Mouse (Mus musculus) heart, postnatal 10 days (tissue): ENCODE data around the gene D5Ertd579e. TPM values are rescaled to one million over a fixed set of nuclear protein-coding genes. Genes with fewer than 3 reads are reported as not detected.
A peak's percentile ranks its signal among the peaks of the same experiment; 100 is the strongest.

Experiments
- DNase-seq, 2 experiments: peaks; one replicate each; pipeline ENCODE4 v3.0.0; 2021
- intact Hi-C: fragments of 180-260 bp; cut with DNase I; formaldehyde crosslinking; loops from one replicate; pipeline ENCODE4 v1.15.1; 2025
- total RNA-seq, 2 experiments: library from RNA; stranded (reverse); gene quantifications; 2 replicates each; pipeline ENCODE4 v1.2.3; 2021

The D5Ertd579e gene
- total RNA-seq, 2 experiments from 2014 or later: 93.6 to 97.2 TPM

DNA sequence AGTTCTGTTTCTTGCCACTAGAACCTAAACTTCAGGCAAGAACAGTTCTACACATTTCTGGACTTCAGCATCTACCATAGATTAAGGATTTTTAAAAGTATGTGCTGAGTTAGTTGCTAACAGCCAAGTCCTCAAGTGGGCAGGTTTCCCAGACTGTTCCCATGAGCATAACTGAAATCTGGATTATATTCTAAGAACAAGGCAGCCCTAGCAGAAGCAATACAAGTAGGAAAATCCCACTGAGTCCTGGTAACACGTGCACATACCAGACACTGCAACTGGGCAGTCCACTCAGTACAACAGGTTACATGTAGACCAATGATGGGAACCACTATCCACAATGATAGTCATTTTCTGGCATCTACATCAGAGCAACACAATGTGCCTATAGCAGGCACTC is 120.1 kb downstream of the D5Ertd579e start:
- DNase-seq: peak; percentile 70 to 75
- intact Hi-C loops: no loop called here

DNA sequence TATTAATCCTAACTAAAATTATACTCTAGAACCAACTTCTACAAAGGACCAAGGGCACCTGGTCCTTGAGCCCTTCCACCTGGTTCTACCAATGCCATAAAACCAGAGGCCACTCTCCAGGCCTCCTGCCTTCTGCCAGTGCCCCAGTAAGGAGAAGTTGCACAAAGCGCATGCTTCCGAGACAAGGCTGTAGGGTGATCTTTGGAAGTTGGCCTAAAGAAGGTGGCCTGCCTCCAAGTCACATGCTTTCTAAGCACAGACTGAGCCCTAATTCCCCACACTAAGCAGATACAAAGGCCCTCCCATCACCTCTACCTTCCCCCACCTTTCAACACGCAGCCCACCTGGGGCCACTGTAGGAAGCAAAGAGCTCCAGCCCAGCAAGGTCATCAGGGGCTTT is 120.6 kb downstream of the D5Ertd579e start:
- peak; percentile 73 to 81 for DNase-seq
- intact Hi-C loops: no loop called here

DNA sequence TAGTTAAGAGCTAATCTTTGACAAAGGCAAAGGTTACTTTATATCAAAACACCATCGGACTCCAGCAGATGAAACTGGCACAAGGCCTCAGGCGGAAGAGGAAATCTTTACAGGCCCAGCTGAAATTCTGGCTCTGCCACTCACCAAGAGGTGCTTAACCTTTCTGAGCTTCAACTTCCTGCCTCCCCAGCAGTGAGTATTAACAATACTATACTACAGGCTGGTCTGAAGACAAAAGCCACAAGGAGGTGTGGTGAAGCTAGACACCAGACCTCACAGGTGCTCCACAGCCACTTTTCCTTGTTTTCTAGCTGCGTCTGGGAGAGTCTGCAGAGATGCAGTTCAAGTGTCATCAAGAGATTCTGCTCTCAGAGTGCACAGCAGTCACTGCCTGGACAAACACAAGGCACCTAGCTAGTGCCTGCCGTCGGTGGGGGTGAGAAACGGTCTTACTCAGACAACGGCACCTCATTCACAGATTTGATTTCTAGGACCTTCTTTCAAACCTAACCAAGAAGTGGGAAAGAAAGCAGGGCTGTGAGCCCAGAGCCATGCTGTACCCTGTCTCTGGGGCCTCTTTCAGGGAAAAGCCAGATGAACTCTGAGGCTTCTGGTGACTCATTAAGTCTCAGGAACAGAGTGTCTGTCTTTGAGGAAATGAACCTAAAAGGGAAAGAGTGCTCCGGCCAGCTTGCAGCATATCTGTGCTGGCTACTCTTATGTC is 121.5 kb downstream of the D5Ertd579e start:
- DNase-seq: peak; percentile 37
- intact Hi-C loops: no loop called here

DNA sequence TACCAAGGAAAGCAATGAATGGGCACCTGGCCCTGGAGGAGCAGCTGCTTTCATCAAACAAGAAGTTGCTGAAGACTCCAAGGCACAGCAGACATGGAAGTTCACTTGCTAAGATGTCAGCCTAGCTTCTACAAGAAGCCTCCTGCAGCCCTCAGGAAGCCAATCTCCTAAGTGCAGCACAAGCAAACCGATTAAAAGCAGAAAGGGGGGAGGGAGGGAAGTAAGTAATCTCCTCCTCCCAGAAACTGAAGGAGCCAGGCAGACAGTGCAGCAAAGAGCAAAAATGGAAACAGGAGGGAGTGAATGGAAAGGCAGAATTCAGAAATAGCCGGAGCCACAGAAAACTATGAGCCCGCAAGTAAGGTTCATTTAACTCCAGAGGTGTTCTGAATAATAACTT is 122.5 kb downstream of the D5Ertd579e start:
- DNase-seq: no peak
- intact Hi-C loops: no loop called here

DNA sequence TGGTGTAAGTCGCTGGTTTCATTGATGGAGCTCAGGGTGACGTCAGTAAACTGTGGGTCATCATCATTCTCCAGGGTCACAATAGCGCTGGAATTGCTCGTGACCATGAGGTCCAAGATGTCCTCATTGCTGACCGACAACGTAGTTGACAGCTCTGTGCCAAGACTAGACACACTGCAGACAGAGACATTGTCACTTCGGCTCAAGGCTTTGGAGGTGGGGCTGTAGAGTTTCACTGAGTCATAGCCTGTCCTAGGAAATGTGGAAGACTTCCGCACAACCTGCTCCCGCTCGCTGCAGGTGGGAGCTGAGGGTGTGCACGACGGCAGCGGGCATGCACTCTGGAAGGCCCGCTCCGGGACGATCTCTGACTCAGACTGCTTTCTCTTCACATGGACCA is 124.5 kb downstream of the D5Ertd579e start:
- intact Hi-C loops: no loop called here
- no peak for DNase-seq

DNA sequence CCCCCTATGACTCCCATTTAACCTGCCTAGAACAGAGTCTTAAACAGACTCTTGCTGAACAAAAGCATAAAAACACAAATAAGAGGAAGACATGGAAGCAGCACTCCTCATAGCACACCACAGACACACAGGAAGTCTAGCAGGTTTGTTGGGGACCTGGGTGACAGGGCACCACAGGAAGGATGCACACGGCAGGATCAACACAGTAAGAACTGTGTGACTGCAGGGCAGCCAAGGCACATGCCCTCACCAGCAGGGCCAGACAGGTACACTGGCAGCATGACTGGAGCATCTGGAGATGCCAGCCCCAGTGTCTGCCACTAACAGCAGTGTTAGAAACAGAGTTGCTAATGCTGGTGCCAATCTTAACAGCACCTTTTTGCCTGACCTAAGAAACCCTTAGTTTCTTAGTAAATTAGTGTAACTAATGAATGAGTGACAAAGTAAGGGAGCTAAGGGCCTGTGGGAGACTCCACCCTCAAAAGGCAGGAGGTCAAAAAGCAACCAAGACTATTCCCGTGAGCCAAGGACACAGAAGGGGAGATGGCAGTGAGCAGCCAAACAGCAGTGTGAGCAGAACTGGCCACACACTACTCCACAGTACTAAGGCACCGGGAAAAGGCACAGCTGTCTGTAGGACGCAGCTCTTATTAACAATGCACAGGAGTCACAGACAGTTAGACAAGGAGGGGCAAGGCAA is 125.1 kb downstream of the D5Ertd579e start:
- no peak for DNase-seq
- intact Hi-C loops: no loop called here

DNA sequence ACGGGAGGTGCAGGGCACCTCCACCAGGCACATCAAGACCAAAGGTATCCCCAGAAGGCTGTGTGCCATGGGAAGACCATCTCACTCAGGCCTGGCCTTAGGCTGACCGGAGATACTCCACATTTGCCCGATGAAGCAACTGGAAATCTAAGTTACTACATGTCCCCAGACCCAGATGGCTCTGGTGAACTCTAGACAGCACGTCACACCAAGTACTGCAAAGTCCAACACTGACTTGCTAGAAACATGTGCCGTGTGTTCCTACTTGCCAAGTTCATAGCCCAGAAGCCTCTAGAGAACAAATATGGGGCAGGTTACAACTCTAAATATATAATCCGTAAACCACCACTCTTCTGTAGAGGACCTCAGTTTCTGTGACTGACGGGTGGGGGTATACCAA is 125.7 kb downstream of the D5Ertd579e start:
- DNase-seq: no peak

DNA sequence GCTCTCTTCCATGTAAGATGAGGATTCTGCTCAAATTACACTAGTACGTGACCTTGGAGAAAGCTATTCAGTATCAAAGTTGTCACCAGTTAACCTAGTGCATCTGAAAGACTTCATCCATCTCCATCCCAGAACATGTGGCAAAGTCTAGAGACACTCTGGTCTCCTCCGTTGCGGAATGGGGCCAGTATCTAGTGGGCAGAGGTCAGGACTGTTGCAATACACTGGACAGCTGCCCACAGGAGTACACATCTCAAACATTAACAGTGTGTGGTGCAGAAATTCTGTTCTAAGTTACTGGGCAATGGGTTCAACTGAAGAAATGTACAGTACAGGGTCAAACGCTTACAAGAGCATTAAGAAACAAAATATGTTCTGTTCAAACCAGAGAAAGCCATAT is 127.7 kb downstream of the D5Ertd579e start:
- DNase-seq: no peak
- intact Hi-C loops: no loop called here

More for the DNA sequence above, 125.7 kb downstream of the D5Ertd579e start:
- intact Hi-C loops: no loop called here

DNA sequence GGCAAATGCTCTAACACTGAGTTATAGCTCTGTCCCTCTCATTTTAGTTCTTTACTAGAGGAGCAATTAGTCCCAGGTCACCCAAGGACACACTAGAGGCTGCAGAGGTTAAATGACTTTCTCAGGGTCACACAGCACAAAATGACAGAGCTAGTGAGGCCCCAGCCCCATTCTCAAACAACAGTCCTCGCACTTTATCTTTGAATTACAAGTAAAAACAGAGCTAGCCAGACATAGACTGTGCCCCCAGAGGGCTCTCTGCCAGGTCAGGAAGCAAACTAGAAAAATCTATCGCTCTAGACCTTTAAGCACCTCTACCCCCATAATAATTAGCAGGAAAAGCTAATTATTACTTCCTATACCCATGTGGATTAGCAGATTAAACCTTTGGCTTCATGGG is 128.2 kb downstream of the D5Ertd579e start:
- intact Hi-C loops: no loop called here
- no peak for DNase-seq

DNA sequence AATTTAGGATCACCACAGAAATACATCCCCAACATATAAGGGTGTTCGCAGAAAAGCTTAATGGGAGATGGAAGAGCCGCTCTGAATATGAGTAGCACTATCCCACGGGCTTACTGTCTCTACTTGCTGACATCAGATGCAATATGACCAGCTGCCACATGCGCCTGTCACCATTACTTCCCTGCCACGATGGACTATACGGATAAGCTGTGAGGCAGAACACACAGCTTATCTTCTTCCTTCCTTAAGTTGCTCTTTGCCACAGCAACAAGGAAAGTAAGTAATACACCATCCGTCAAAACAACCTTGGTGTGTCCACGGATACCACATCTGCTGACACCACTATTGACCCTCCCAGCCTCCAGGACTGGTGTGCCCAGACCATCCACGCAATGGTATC is 131.3 kb downstream of the D5Ertd579e start:
- intact Hi-C loops: no loop called here
- no peak for DNase-seq

DNA sequence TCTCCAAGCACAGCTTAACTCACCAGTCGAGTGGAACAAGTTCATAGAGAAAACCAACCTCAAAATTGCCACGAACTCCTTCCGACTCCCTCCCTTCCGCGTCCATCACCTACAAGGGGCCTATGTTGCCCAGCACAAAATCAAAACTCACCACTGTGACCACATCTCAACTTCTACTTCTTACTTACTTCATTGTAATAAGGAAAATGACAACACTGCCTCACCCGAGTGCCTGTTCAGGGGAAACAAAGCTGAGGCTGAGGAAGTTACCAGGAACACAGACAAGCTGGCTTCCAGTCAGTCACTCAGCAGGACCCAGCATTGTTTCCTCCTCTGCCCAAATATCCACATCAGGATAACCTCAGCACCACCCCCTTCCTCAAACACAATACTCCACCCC is 132.1 kb downstream of the D5Ertd579e start:
- DNase-seq: no peak
- intact Hi-C loops: no loop called here

DNA sequence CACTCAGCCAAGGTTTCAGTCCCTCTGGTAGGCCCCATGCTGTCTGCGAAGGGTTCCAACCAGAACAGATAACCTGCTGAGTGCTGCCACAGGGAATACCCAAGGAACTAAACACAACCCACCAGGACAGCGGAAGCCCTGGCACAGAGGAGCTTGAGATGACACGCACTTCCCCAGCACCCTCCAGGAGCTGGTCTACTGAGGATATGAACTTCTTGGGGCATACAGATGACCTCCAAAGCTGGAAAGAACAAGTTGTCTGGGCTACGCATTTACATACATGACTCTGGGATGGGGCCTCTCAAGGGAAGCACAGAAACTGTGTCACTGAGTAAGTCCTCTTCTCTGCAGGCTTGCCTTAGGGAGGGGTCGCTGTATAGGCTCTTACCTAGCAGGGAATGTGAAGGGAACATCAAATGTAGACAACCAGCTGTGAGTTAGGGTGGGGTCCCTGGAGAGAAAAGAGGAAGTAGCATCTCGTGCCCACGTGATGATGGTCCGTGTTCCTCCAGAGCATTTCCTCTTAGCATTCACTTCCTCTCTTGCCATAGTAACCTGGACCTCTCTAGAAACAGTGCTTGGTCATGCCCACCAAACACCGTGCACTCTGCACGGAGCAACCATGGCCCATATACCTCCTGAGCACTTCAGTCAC is 132.9 kb downstream of the D5Ertd579e start:
- peak in 1 of 2 experiments; percentile 32 for DNase-seq
- intact Hi-C loops: no loop called here

DNA sequence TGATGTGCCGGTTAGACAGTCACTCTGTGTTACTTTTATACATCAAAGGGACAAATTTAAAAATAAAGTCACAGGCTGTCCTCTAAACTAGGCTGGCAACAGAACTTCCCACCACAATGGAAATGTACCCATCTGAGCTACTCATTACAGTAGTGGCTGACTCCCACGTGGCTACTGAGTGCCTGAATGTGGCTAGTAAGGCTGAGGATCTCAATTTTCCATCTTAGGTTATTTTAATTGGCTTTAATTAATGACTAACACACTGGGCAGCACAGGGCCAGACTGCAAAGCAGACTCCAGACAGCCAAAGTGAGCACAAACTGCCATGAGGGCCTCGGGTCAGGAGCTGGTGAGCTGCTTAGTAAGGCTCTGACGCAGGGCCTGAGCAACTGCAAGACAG is 134.3 kb downstream of the D5Ertd579e start:
- intact Hi-C loops: no loop called here
- DNase-seq: no peak

DNA sequence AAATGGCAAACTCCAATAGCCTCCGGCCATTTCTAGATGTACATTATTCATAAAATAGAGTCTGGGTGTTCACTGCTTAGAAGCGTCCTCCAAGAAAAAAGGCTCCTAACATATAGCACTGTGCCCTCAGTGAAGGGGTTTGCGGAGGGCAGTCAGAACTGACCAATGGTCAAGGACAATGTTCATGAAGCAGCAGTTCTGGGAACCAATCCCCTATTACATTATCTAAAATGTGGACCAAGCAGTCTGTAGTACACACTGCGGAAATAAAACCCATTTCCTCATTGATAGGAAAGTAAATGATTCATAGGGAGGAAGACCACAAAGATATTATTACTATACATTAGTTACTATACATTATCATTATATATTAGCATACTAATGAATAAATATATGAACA is 135.3 kb downstream of the D5Ertd579e start:
- no peak for DNase-seq
- intact Hi-C loops: no loop called here

DNA sequence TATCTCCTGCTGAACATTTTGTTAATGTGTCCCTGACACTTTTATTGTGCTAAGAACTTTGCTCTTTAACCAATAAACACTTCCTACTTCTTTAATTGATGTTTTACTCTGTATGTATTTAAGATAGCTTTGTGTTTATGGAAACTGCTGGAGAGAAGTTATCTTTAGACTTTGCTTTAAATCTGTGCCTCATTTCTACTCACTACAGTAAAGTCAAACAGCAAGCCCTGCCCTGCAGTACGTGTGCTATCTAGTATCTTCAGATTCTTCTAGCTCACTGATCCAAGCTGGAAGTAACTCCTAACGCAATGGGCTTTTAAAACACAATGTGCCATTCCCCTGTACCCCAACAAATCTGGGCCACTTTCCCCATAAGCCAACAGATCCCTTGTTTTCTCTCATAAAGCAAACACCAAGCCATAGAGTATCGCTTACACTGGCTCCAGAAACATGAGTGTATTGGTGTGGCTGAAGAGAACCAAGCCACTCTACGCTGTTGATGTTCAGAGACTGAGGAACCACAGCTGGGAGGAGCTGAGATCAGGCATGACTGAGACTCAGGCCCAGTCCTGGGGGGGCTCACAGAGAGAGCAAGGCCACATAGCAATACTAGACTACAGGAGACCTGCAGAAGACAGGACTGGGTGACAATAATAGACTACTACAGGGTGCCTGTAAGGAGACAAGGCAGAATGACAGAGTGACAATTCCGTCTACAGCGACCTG is 136.2 kb downstream of the D5Ertd579e start:
- intact Hi-C loops: no loop called here
- DNase-seq: no peak

DNA sequence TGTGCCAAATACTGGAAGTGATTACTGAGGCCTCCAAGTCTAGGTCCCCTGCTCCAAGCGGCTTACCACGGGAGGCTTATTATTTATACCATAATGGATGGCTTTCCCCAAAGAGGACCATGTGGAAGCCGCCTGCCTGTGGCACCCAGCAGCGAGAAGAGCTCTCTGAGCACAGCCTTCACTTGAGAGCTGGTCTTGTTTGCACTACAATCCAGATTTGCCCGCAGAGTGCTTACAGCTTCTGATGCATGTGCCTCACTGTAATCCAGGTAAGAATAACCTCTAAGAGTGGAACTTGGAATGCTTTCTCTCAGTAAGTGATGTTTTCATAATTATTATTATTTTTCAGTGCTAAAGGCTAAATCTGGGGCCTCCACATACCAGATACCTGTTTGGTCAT is 136.7 kb downstream of the D5Ertd579e start:
- intact Hi-C loops: no loop called here
- DNase-seq: no peak

DNA sequence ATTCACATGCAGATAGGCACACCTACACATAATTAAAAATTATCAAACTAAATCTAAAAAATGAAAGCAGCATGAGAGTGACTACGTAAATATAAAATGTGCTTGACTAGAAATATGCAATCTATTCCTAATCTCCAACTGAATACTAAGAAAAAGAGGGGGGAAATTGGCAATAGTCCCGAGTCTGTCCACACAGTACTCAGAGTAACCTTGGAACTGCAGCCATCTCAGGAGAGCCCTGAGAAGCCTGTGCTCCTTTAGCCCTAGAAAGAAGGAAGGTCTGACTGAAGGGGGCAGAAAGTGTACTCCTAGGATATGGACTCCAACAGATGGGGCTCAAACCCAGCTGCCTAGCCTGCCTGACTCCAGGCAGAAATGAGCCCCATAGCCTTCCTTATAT is 137.3 kb downstream of the D5Ertd579e start:
- intact Hi-C loops: no loop called here

DNA sequence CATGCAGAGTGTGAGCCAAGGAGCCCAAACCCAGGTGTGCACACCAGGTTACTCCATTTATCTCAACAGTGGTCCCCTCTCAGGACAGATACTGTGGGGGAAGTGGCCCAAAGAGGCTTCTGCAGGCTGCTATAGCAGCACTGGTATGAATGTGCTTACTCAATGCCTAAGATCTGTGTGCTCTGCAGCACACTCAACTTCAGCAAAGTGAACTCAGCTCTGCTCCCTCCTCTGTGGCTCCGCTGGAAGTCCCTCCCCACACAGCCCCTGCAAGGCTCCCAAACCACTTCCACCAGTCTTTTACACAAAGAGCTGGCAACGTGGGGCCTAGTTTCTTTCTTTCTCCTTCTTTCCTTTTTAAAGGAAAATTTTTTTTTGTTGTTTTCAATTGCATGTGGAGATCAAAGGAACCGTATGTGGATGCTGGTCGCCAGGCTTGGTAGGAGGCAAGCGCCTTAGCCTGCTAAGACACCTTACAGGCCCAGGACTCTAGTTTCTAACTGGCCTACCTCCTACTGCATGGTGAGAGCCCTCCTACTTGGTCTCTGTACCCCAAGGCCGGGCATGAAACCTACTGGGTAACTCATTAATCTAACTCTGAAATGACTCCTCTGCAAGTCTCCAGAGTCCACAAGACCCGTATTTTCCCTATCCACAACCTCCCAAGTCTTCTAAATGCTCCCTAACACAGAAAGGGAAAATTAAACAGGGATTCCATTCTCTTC is 138.1 kb downstream of the D5Ertd579e start:
- intact Hi-C loops: no loop called here
- no peak for DNase-seq

More for the DNA sequence above, 137.3 kb downstream of the D5Ertd579e start:
- DNase-seq: no peak

DNA sequence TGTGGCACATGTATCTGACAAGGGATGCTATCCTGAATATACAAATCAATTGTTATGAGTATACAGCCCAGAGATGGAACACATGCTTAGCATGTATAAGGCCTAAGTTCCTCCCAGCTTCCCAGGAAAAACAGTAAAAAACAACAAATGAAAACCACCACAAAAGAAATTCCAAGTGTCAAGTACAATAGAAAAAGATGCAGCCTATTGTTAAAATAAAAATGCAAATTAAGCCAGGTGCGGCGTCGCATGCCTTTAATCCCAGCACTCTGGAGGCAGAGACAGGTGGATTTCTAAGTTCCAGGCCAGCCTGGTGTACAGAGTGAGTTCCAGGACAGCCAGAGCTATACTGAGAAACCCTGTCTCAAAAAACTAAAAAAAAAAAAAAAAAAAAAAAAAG is 138.9 kb downstream of the D5Ertd579e start:
- intact Hi-C loops: no loop called here
- DNase-seq: no peak

DNA sequence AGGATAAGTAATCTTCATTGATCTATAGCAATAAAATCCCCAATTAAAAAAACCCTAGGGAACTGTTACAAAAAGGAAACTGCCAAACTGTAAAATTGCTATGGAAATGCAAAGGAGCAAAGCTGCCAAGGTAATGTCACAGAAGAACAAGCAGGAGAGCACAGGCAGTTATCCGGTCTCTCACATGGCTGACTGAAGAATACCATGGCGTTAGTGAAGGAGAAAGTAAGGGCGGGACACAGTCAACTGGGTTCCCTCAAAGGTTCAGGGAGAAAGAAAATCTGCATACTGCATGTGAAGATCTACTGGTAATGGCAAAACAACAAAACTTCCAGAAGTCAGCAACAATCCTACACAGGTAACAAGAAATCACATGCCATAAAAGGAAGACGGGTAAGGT is 139.5 kb downstream of the D5Ertd579e start:
- DNase-seq: no peak
- intact Hi-C loops: no loop called here

DNA sequence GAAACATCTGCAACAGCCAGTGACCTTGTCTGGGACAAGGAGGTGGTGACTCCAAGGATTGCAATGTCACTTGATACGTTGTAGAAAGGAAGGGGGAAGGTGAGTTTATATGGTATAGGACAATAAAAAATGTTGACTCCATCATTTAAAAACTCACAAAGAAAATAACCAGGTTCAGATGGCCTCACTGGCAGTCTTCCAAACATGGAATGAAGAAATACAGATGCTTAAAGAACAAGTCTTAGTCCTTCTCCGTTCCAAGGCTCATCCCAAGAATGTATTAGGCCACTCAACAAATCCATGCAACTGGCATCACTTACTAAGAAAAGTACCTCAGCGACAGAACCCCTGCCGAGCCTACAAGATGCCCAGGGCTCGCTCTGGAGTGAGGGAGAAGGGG is 141.3 kb downstream of the D5Ertd579e start:
- no peak for DNase-seq
- intact Hi-C loops: no loop called here
